Mouse (Mus musculus) urinary bladder, adult 2 months (tissue): ENCODE results near the gene Fbxo7. TPM values are rescaled to one million over a fixed set of nuclear protein-coding genes. Genes with fewer than 3 reads are reported as not detected.

ENCODE experiments used
- DNase-seq: peaks from one replicate; pipeline ENCODE4 v3.0.0; 2022; ENCODE audit warnings: low spot score
- polyA plus RNA-seq: library from polyadenylated mRNA; depleted of rRNA; stranded (reverse); fragments of >200 nt; gene quantifications from 2 replicates; pipeline ENCODE4 v1.2.3, GENCODE M21; 2012

Gene Fbxo7
- polyA plus RNA-seq, 1 experiment = 29.6 TPM

- DNase-seq = no peak
These were observed 21.9 kb downstream of the Fbxo7 start for GRCm38 (mm10) chr10:86043651-86044050.

GRCm38 (mm10) chr10:86044066-86044465, 22.3 kb downstream of the Fbxo7 start:
- no peak for DNase-seq

- DNase-seq = no peak
These were observed 24.6 kb downstream of the Fbxo7 start for GRCm38 (mm10) chr10:86046371-86046770.

- DNase-seq = no peak
These were observed 26.0 kb downstream of the Fbxo7 start for GRCm38 (mm10) chr10:86047786-86048185.

GRCm38 (mm10) chr10:86050522-86050921, 28.8 kb downstream of the Fbxo7 start:
- DNase-seq = no peak

GRCm38 (mm10) chr10:86052818-86053522, 31.2 kb downstream of the Fbxo7 start:
- DNase-seq = no peak

GRCm38 (mm10) chr10:86056297-86056903, 34.6 kb downstream of the Fbxo7 start:
- no peak for DNase-seq

- no peak for DNase-seq
These were observed 35.5 kb downstream of the Fbxo7 start for GRCm38 (mm10) chr10:86057286-86057685.

GRCm38 (mm10) chr10:86057712-86058111, 35.9 kb downstream of the Fbxo7 start:
- DNase-seq = no peak

- no peak for DNase-seq
These were observed 38.5 kb downstream of the Fbxo7 start for GRCm38 (mm10) chr10:86060267-86060666.

- DNase-seq = no peak
These were observed 40.7 kb downstream of the Fbxo7 start for GRCm38 (mm10) chr10:86062261-86063017.

- no peak for DNase-seq
These were observed 41.2 kb downstream of the Fbxo7 start for GRCm38 (mm10) chr10:86063018-86063384.

- peak; percentile 30 for DNase-seq
These were observed 43.2 kb downstream of the Fbxo7 start for GRCm38 (mm10) chr10:86064937-86065336.

- DNase-seq = no peak
These were observed 43.9 kb downstream of the Fbxo7 start for GRCm38 (mm10) chr10:86065661-86066060.

- DNase-seq = no peak
These were observed 44.9 kb downstream of the Fbxo7 start for GRCm38 (mm10) chr10:86066651-86067050.

- DNase-seq = no peak
These were observed 46.1 kb downstream of the Fbxo7 start for GRCm38 (mm10) chr10:86067911-86068310.

- no peak for DNase-seq
These were observed 47.6 kb downstream of the Fbxo7 start for GRCm38 (mm10) chr10:86069341-86069740.

- no peak for DNase-seq
These were observed 49.0 kb downstream of the Fbxo7 start for GRCm38 (mm10) chr10:86070751-86071150.

GRCm38 (mm10) chr10:86074134-86074533, 52.4 kb downstream of the Fbxo7 start:
- DNase-seq = no peak

GRCm38 (mm10) chr10:86074971-86075711, 53.4 kb downstream of the Fbxo7 start:
- no peak for DNase-seq

- DNase-seq = no peak
These were observed 55.5 kb downstream of the Fbxo7 start for GRCm38 (mm10) chr10:86077272-86077671.

- no peak for DNase-seq
These were observed 57.0 kb downstream of the Fbxo7 start for GRCm38 (mm10) chr10:86078761-86079160.
